ENCODE assay signal across 9 mouse cellular contexts in genomic region chr1:165559073-165559472, GRCm38 (mm10).
A peak's percentile ranks its signal among the peaks of the same experiment; 100 is the strongest.
DNase-seq lines count a peak whose midpoint lies in the region; TF ChIP-seq lines count a peak whose summit lies in the region.
"Had no signal": no experiment of that assay in that cellular context is flagged by ENCODE, and none has a peak within 500 bp of the region (broad histone marks: within the 10 kb centered on the region; RNA-seq: fewer than 3 reads in every experiment).

No protein-coding gene starts in this region.

- TF ChIP-seq CTCF in gastrocnemius, adult 2 months (IDR thresholded peaks at IDR 0.05) = no peak
- TF ChIP-seq CTCF in lung, adult 2 months (IDR thresholded peaks at IDR 0.05; ENCODE audit: insufficient read depth, low read length) = no peak

- peak; percentile 73 for DNase-seq in cerebellum, adult 11-12 months
- DNase-seq in cerebellum, postnatal 36 days = peak; percentile 68 to 74
- peak; percentile 93 for DNase-seq in layer of hippocampus, adult 9-11 months
- peak; percentile 88 for DNase-seq in right cerebral cortex, adult 18-20 months
- DNase-seq in gastrocnemius, adult 2 months = no peak
- no peak for DNase-seq in heart, adult 18-20 months
- DNase-seq in lung, adult 2 months = no peak
- DNase-seq: thymus, postnatal 14 days had no signal

- intact Hi-C loops in gastrocnemius, adult 2 months (cut with DNase I) = no loop called here

- H3K27ac ChIP-seq in gastrocnemius, adult 2 months = no peak overlapping the region
- H3K27ac ChIP-seq: macrophage had no signal

- H3K4me3 ChIP-seq in gastrocnemius, adult 2 months = no peak overlapping the region
- H3K4me3 ChIP-seq in lung, adult 2 months (replicated peaks; ENCODE audit: extremely low read depth, low read depth, low read length) = no peak overlapping the region

- TF ChIP-seq POLR2A in lung, adult 2 months (IDR thresholded peaks at IDR 0.05; ENCODE audit: borderline replicate concordance, extremely low read depth, low read depth, low read length) = no peak

- WGBS in lung, adult 2 months = 81% methylated on average over 9 of the region's 9 CpGs

- peaks cover 2% of the 10 kb centered on the region; the same call in 1 of the 2 replicates for H3K4me1 ChIP-seq in lung, adult 2 months (ENCODE audit: control insufficient read depth, insufficient read depth, low read length)

Comparison
In these comparisons a context has a peak if more than half of its experiments do, and no peak if none do; other contexts are left out.
1. DNase-seq: peak in cerebellum, adult 11-12 months (single experiment), cerebellum, postnatal 36 days (2 of 2), layer of hippocampus, adult 9-11 months (single experiment) and right cerebral cortex, adult 18-20 months (single experiment); none in gastrocnemius, adult 2 months (single experiment), heart, adult 18-20 months (0 of 2) and lung, adult 2 months (single experiment).